Mouse (Mus musculus) ovary, adult 18-20 months (tissue): Measurements from ENCODE around the gene Mast3.

ENCODE experiments used
- DNase-seq: peaks from one replicate; pipeline ENCODE4 v3.0.0; 2022; ENCODE audit warnings: low spot score, mixed read lengths

Gene Mast3

DNA sequence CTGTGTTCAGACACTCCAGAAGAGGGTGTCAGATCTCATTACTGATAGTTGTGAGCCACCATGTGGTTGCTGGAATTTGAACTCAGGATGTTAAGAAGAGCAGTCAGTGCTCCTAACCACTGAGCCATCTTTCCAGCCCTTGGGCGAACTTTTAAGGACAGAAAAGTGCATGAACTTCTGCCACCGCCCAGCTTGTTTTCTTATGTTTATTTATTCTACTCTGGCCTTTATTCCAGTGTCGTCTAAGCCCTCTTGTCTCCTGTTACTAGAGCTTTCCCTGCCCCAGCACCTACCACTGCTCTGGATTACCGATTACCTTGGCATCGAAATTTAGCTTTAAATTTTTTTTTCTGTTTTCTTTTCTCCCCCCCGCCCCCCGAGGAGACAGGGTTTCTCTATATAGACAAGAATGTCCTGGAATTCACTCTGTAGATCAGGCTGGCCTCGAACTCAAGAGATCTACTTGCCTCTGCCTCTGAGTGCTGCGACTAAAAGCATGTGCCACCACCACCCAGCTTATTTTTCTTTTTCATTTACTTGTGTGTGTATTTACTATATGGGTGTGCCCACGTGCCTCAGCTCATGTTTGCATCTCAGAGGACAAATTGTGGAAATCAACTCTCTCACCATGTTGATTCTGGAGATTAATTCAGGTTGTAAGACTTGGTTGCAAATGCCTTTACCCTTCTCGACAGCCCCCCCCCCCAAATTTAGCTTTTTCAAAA, 1.9 kb downstream of the Mast3 start:
- DNase-seq = no peak

- no peak for DNase-seq
Observed at GRCm38 (mm10) chr8:70801830-70802229, 3.0 kb downstream of the Mast3 start.

- no peak for DNase-seq
Observed at GRCm38 (mm10) chr8:70801156-70801555, 3.7 kb downstream of the Mast3 start.

DNA sequence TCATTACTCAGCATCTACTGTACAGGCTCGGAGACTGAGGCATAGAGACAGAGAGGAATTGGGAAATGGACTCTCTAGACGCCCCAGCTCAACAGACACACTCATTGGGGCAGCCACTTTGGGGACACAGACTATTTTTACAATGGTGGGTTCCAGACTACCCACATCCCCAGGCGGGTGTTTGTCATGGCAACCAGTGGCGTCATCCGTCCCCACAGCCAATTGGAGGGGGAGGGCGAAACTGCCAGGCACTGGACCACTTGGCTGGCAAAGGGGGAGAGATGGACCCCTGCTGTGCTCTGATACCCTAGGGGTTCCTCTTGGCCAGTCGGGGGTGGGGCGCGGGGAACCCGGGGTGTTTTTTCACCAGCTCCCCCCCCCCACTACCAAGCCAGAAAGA, 4.2 kb downstream of the Mast3 start:
- DNase-seq = no peak

GRCm38 (mm10) chr8:70798281-70798680, 6.6 kb downstream of the Mast3 start:
- no peak for DNase-seq

- peak; percentile 89 for DNase-seq
Observed at GRCm38 (mm10) chr8:70797081-70798070, 7.5 kb downstream of the Mast3 start.

DNA sequence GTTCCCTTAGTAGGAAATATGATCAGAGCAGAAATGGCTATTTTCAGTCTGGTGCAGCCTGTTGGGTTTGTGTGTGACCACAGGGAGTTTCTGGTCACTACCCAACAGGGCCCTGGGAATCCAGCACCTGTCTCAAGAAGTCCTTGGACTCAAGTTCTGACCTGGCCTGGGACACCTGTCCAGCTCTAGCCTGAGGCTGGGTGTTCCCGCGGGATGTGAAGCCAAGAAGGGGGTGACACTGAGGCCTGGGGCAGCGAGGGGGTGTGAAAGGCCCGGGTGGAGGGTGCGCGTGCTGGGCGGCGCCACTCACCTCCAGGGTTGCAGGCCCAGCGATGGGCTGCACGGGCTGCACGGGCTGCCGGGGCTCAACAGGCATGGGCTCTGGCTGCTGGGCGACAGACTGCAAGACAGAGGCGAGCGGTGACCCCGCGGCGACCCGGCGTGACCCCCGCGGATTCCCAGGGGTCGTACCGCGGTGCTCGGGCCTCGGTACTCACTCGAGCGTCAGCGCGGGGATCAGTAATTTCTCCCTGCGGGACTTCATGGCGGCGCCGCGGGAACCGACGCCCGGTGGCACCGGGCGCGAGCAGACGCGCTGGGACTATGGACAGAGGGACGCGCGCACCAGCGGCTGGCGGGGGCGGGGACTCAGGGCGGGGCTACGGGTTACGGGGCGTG, 8.3 kb downstream of the Mast3 start:
- DNase-seq = no peak

DNA sequence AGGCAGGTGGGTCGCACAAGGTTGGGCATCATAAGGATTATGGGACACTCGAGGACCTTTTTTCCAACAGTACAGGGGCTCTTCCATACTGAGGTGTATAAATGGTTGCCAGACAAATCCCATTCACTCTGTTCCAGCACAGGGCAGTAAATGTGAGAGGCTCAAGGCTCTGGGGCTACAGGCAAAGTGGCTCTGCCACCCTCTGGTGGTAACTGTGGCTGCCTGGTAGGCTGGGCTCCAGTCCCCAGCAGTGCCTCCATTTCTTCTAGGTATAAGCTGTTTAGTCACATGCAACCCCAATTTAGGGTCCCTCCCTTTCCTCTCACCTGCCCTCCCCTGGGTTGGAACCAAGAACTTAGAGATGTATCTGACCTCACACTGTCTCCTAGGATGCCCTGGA, 9.5 kb downstream of the Mast3 start:
- no peak for DNase-seq

GRCm38 (mm10) chr8:70794215-70794614, 10.6 kb downstream of the Mast3 start:
- DNase-seq = no peak

DNA sequence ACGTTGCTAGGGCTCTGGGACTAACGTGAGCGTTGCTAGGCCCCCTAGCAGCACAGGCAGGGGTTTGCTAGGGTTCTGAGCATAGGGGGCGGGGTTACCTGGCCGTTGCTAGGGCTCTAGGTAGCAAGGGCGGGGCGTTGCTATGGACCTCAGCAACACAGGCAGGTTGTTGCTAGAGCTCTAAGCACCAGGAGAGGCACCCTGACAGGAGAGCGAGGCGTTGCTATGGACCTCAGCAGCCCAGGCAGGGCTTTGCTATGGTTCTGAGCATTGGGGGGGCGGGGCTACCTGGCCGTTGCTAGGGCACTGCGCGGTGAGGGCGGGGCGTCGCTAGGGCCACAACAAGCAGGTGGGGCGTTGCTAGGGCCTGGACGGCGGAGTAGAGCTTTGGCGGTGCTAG, 12.2 kb downstream of the Mast3 start:
- no peak for DNase-seq

DNA sequence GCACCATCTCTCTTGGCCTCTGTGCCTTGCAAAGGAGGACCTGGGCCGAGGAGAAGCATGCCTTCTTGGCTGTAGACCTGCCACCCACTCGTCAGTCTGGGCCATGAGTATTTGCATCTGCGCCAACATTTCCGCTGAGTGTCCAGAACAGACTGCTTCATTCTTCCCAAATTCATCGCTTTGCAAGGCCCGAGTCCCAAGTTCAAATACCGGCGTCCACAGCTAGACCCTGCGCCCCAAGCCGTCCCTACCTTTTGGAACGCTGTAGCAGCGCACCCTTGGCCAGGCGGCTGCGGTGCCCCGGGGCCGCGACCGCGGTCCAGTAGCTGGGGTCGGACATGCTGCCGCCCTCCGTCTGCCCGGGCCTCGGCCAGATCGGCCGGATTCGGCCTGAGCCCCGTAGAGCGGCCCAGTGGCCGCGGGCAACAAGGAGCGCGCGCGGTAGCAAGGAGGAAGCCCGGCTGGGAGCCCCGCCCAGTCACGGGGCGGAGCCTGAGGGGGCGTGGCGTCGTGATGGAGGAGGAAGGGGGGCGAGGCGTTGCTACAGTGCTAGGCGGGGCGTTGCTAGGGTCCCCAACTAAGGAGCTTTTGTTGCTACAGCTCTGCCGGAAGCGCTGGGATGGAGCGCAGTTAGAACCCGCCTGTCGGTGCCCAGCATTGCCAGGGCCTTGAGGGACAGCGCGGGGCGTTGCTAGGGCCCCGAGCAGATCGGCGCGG, 12.7 kb downstream of the Mast3 start:
- peak; percentile 96 for DNase-seq

GRCm38 (mm10) chr8:70791294-70791701, 13.6 kb downstream of the Mast3 start:
- DNase-seq = no peak

- no peak for DNase-seq
Observed at GRCm38 (mm10) chr8:70790846-70791245, 14.0 kb downstream of the Mast3 start.

DNA sequence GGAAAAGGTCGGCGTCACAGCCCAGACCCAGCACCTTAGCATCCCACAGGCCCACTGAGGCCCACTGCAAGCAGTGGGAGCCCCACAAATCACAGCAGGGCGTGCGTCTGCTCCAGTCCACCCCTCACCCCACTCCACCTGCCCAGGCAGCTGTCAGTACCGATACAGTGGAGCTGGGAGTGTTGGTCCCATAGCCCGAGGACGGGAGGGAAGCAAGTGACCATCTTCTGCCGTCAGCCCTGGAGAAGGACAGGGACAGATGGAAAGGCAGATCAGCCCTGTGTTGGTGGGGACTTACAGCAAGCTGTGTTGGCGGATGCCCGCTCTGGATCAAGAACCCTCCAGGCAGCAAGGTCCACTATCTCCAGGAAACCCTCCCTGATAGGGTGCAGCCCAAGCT, 15.8 kb downstream of the Mast3 start:
- DNase-seq = no peak

GRCm38 (mm10) chr8:70787941-70788667, 16.8 kb downstream of the Mast3 start:
- no peak for DNase-seq

- no peak for DNase-seq
Observed at GRCm38 (mm10) chr8:70787051-70787445, 17.8 kb downstream of the Mast3 start.

DNA sequence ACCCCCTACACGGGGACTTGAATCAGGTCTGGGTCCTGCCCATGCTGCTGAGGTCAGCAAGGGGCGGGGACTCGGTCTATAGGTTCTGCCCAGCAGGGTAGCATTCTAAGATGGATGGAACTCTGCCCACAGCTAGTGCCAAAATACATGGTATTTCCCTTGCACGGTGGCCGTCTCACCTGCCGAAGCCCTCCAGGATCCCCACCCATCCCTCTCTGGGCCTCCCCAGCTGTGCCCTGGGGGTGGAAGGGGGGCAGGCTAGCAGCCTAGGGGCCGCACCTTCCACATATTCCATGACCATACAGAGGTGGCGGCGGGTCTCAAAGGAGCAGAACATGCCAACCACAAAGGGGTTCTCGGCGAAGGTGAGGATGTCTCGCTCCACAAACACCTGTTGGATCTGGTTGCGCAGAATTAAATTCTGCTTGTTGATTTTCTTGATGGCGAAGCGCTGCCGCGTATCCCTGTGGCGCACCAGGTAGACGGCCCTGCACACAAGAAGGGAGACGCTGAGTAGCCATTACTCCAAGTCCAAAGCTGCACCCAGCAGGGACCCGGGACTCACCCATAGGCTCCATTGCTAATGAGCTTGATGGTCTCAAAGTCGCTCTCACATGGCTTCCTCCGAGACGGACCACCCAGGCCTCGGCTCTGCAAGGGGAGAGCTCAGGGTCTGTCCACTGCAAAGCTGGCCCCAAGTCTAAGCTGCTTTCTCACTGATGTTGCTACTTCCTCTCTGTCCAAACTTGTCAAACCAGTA, 18.4 kb downstream of the Mast3 start:
- DNase-seq = no peak

- no peak for DNase-seq
Observed at GRCm38 (mm10) chr8:70780093-70780492, 24.8 kb downstream of the Mast3 start.

- DNase-seq = peak; percentile 95
Observed at GRCm38 (mm10) chr8:70776496-70777444, 28.1 kb downstream of the Mast3 start, which contains the start of gene Pik3r2. Gene Pik3r2 (minus strand): TSS chr8:70776713.
